Comparison of ENCODE assay signal across 15 mouse cellular contexts in genomic region chr12:52009928-52010629, GRCm38 (mm10). TPM values are rescaled to one million over a fixed set of nuclear protein-coding genes. Genes with fewer than 3 reads are reported as not detected.
DNase-seq lines count a peak whose midpoint lies in the region; ATAC-seq and TF ChIP-seq lines count a peak whose summit lies in the region.
"Had no signal": no experiment of that assay in that cellular context is flagged by ENCODE, and none has a peak within 500 bp of the region (broad histone marks: within the 10 kb centered on the region; RNA-seq: fewer than 3 reads in every experiment).

No protein-coding gene starts in this region.

- no peak overlapping the region for H3K27ac ChIP-seq in lung, embryonic 16.5 days (ENCODE audit: low read length)
- peak overlapping the region; percentile 73 for H3K27ac ChIP-seq in forebrain, embryonic 13.5 days
- peak overlapping the region; percentile 29; the same call in 1 of the 2 replicates for H3K27ac ChIP-seq in hindbrain, embryonic 16.5 days (ENCODE audit: low read depth, low read length)
- peak overlapping the region; percentile 24; the same call in 1 of the 2 replicates for H3K27ac ChIP-seq in neural tube, embryonic 13.5 days (replicated peaks)
- H3K27ac ChIP-seq: heart, adult 2 months; liver, embryonic 13.5 days had no signal

- H3K4me2 ChIP-seq in lung, embryonic 16.5 days (ENCODE audit: low read depth, low read length), result peak overlapping the region; percentile 40
- peak overlapping the region; percentile 61 for H3K4me2 ChIP-seq in forebrain, embryonic 13.5 days
- H3K4me2 ChIP-seq in hindbrain, embryonic 16.5 days (ENCODE audit: low read length), result peak overlapping the region; percentile 60
- peak overlapping the region; percentile 48 for H3K4me2 ChIP-seq in neural tube, embryonic 13.5 days
- H3K4me2 ChIP-seq: liver, embryonic 13.5 days had no signal

- no peak for ATAC-seq in lung, embryonic 16.5 days (ENCODE audit: low read depth)
- ATAC-seq in forebrain, embryonic 13.5 days, result peak; percentile 68; the same call in 1 of the 2 replicates
- no peak for ATAC-seq in hindbrain, embryonic 16.5 days
- ATAC-seq in neural tube, embryonic 13.5 days (ENCODE audit: low read depth), result 0 out of 2 replicates have a peak, but pooled peaks have one; percentile 10

- no peak overlapping the region for H3K9ac ChIP-seq in lung, embryonic 16.5 days (ENCODE audit: low read length)
- peak overlapping the region; percentile 45 for H3K9ac ChIP-seq in forebrain, embryonic 13.5 days
- peak overlapping the region; percentile 27 for H3K9ac ChIP-seq in hindbrain, embryonic 16.5 days (ENCODE audit: low read depth, low read length)
- H3K9ac ChIP-seq in neural tube, embryonic 13.5 days, result no peak overlapping the region
- H3K9ac ChIP-seq: liver, embryonic 13.5 days had no signal

- no peaks in the 10 kb centered on the region for H3K36me3 ChIP-seq in lung, embryonic 16.5 days (ENCODE audit: control insufficient read depth, insufficient read depth, low read length)
- H3K36me3 ChIP-seq in forebrain, embryonic 13.5 days (ENCODE audit: poor library complexity, severe bottlenecking), result no peaks in the 10 kb centered on the region
- H3K36me3 ChIP-seq in hindbrain, embryonic 16.5 days (ENCODE audit: control insufficient read depth, insufficient read depth, low read length), result no peaks in the 10 kb centered on the region
- H3K36me3 ChIP-seq in neural tube, embryonic 13.5 days, result no peaks in the 10 kb centered on the region
- H3K36me3 ChIP-seq: liver, embryonic 13.5 days had no signal

- no peak overlapping the region; the same call in 1 of the 2 replicates for H3K4me3 ChIP-seq in lung, embryonic 16.5 days (ENCODE audit: low read length)
- no peak overlapping the region for H3K4me3 ChIP-seq in lung, adult 2 months (replicated peaks; ENCODE audit: extremely low read depth, low read depth, low read length)
- H3K4me3 ChIP-seq in forebrain, embryonic 13.5 days, result peak overlapping the region; percentile 33
- H3K4me3 ChIP-seq in hindbrain, embryonic 16.5 days (ENCODE audit: low read length), result peak overlapping the region; percentile 40
- H3K4me3 ChIP-seq in neural tube, embryonic 13.5 days, result peak overlapping the region; percentile 25
- H3K4me3 ChIP-seq: heart, adult 2 months; liver, embryonic 13.5 days had no signal

- H3K9me3 ChIP-seq in lung, embryonic 16.5 days (ENCODE audit: control insufficient read depth, low read length), result no peaks in the 10 kb centered on the region
- H3K9me3 ChIP-seq in forebrain, embryonic 13.5 days (replicated peaks), result no peaks in the 10 kb centered on the region
- H3K9me3 ChIP-seq in hindbrain, embryonic 16.5 days (ENCODE audit: control insufficient read depth, low read length), result no peaks in the 10 kb centered on the region
- H3K9me3 ChIP-seq in neural tube, embryonic 13.5 days, result no peaks in the 10 kb centered on the region
- H3K9me3 ChIP-seq: liver, embryonic 13.5 days had no signal

- TF ChIP-seq POLR2A in lung, adult 2 months (IDR thresholded peaks at IDR 0.05; ENCODE audit: borderline replicate concordance, extremely low read depth, low read depth, low read length), result no peak

- DNase-seq in lung, adult 2 months, result no peak
- no peak for DNase-seq in kidney, postnatal 25 days
- DNase-seq in testis, postnatal 14 days (ENCODE audit: low spot score), result no peak
- no peak for DNase-seq in adrenal gland, postnatal 10 days
- DNase-seq: adrenal gland, postnatal 25 days; heart, adult 2 months; liver, embryonic 13.5 days; right cerebral cortex, adult 18-20 months had no signal

- H3K27me3 ChIP-seq in lung, embryonic 16.5 days (ENCODE audit: control insufficient read depth, insufficient read depth, low read depth, low read length), result no peaks in the 10 kb centered on the region
- no peaks in the 10 kb centered on the region for H3K27me3 ChIP-seq in forebrain, embryonic 13.5 days
- no peaks in the 10 kb centered on the region for H3K27me3 ChIP-seq in hindbrain, embryonic 16.5 days (replicated peaks; ENCODE audit: control insufficient read depth, insufficient read depth, low read length)
- no peaks in the 10 kb centered on the region for H3K27me3 ChIP-seq in neural tube, embryonic 13.5 days
- H3K27me3 ChIP-seq: liver, embryonic 13.5 days had no signal

- H3K4me1 ChIP-seq in lung, embryonic 16.5 days (replicated peaks; ENCODE audit: control insufficient read depth, insufficient read depth, low read length), result peaks cover 2% of the 10 kb centered on the region; the same call in 1 of the 2 replicates
- no peaks in the 10 kb centered on the region; the same call in 1 of the 2 replicates for H3K4me1 ChIP-seq in lung, adult 2 months (ENCODE audit: control insufficient read depth, insufficient read depth, low read length)
- peaks cover 21% of the 10 kb centered on the region; the same call in 1 of the 2 replicates for H3K4me1 ChIP-seq in forebrain, embryonic 13.5 days
- peaks cover 7% of the 10 kb centered on the region; the same call in 1 of the 2 replicates for H3K4me1 ChIP-seq in hindbrain, embryonic 16.5 days (ENCODE audit: control insufficient read depth, insufficient read depth, low read depth, low read length)
- peaks cover 16% of the 10 kb centered on the region; the same call in 1 of the 2 replicates for H3K4me1 ChIP-seq in neural tube, embryonic 13.5 days (replicated peaks)

- WGBS in lung, embryonic 16.5 days, result 63% methylated on average over 15 of the region's 15 CpGs
- WGBS in lung, adult 2 months, result 65% methylated on average over 15 of the region's 15 CpGs
- 15% methylated on average over 15 of the region's 15 CpGs for WGBS in forebrain, embryonic 13.5 days
- 35% methylated on average over 15 of the region's 15 CpGs for WGBS in hindbrain, embryonic 16.5 days
- 36% methylated on average over 15 of the region's 15 CpGs for WGBS in neural tube, embryonic 13.5 days

- no peak for TF ChIP-seq CTCF in lung, adult 2 months (IDR thresholded peaks at IDR 0.05; ENCODE audit: insufficient read depth, low read length)

RNA-seq across cellular contexts. Expression of gene Dtd2, which starts 3.8 kb away (rescaled TPM):
- polyA plus RNA-seq in lung, embryonic 16.5 days (2015; fragmentation: Nextera tagmentation; extraction: Ambion mirVana), result 24.4 and 25.7 TPM in 2 replicates
- polyA plus RNA-seq in lung, adult 2 months (2012; rRNA removed), result 4.6 and 6.8 TPM in 2 replicates
- polyA plus RNA-seq in forebrain, embryonic 13.5 days (2015; fragmentation: Nextera tagmentation; extraction: Ambion mirVana), result 19.1 and 21.1 TPM in 2 replicates
- 19.5 and 20.3 TPM in 2 replicates for polyA plus RNA-seq in hindbrain, embryonic 16.5 days (2015; fragmentation: Nextera tagmentation; extraction: Ambion mirVana)
- 16.0 and 17.9 TPM in 2 replicates for polyA plus RNA-seq in neural tube, embryonic 13.5 days (2015; fragmentation: Nextera tagmentation; extraction: Ambion mirVana)
- 10 to 100 TPM; 16.7 to 21.1 TPM for total RNA-seq in adrenal gland, postnatal 10 days (2021)

RNA-seq across cellular contexts. Expression of gene Gpr33, which starts 17.8 kb away (rescaled TPM):
- not detected in 2 replicates for polyA plus RNA-seq in lung, embryonic 16.5 days (2015; fragmentation: Nextera tagmentation; extraction: Ambion mirVana)
- 0.40 and 0.62 TPM in 2 replicates for polyA plus RNA-seq in lung, adult 2 months (2012; rRNA removed)
- polyA plus RNA-seq in forebrain, embryonic 13.5 days (2015; fragmentation: Nextera tagmentation; extraction: Ambion mirVana), result not detected in 2 replicates
- not detected in 2 replicates for polyA plus RNA-seq in hindbrain, embryonic 16.5 days (2015; fragmentation: Nextera tagmentation; extraction: Ambion mirVana)
- polyA plus RNA-seq in neural tube, embryonic 13.5 days (2015; fragmentation: Nextera tagmentation; extraction: Ambion mirVana), result not detected in 2 replicates
- total RNA-seq in adrenal gland, postnatal 10 days (2021), result not detected
- total RNA-seq: adrenal gland, postnatal 25 days; heart, adult 2 months; heart, postnatal 25 days; layer of hippocampus, adult 8-10 months; left cerebral cortex, postnatal 25 days had no signal
- polyA plus RNA-seq: heart, adult 2 months; liver, embryonic 13.5 days had no signal

RNA-seq across cellular contexts. Expression of gene Heatr5a, which starts 39.0 kb away (rescaled TPM):
- polyA plus RNA-seq in lung, embryonic 16.5 days (2015; fragmentation: Nextera tagmentation; extraction: Ambion mirVana), result 14.3 and 14.9 TPM in 2 replicates
- polyA plus RNA-seq in lung, adult 2 months (2012; rRNA removed), result 35.0 and 50.4 TPM in 2 replicates
- 6.7 and 7.3 TPM in 2 replicates for polyA plus RNA-seq in forebrain, embryonic 13.5 days (2015; fragmentation: Nextera tagmentation; extraction: Ambion mirVana)
- polyA plus RNA-seq in hindbrain, embryonic 16.5 days (2015; fragmentation: Nextera tagmentation; extraction: Ambion mirVana), result 5.0 and 5.9 TPM in 2 replicates
- polyA plus RNA-seq in neural tube, embryonic 13.5 days (2015; fragmentation: Nextera tagmentation; extraction: Ambion mirVana), result 5.2 and 5.5 TPM in 2 replicates
- 10 to 100 TPM; 14.9 to 22.4 TPM for total RNA-seq in adrenal gland, postnatal 10 days (2021)

Comparison
In these comparisons a context has a peak if more than half of its experiments do, and no peak if none do; other contexts are left out.
1. ATAC-seq: peak in forebrain, embryonic 13.5 days (single experiment) and neural tube, embryonic 13.5 days (single experiment); none in lung, embryonic 16.5 days (single experiment) and hindbrain, embryonic 16.5 days (single experiment).
2. H3K4me3 ChIP-seq: peak in forebrain, embryonic 13.5 days (single experiment), hindbrain, embryonic 16.5 days (single experiment) and neural tube, embryonic 13.5 days (single experiment); none in lung, embryonic 16.5 days (single experiment) and lung, adult 2 months (single experiment).
3. H3K9ac ChIP-seq: peak in forebrain, embryonic 13.5 days (single experiment) and hindbrain, embryonic 16.5 days (single experiment); none in lung, embryonic 16.5 days (single experiment) and neural tube, embryonic 13.5 days (single experiment).
4. Peak in every context shown above with its lines, with median percentiles within 50 percentile points of each other: H3K4me2 ChIP-seq.